Mouse (Mus musculus) G1E (cell line): Measurements from ENCODE around the gene Gm17581. TPM values are rescaled to one million over a fixed set of nuclear protein-coding genes. Genes with fewer than 3 reads are reported as not detected.

Experiments used
- ATAC-seq: 2 replicates; pipeline ENCODE4 v1.8.0; 2016; ENCODE audit warnings: mild to moderate bottlenecking; ENCODE audit not compliant: insufficient number of reproducible peaks, poor library complexity, low FRiP score, severe bottlenecking; ENCODE audit errors: extremely low read depth
- DNase-seq: peaks from one replicate; pipeline ENCODE4 v3.0.0; 2012; ENCODE audit warnings: low spot score
- H3K27me3 ChIP-seq: 2 replicates; pipeline ENCODE4 v1.6.1; 2012; ENCODE audit warnings: mild to moderate bottlenecking, low read length, inconsistent platforms; ENCODE audit not compliant: insufficient read depth
- H3K36me3 ChIP-seq: replicated peaks from 2 replicates; pipeline ENCODE3; 2012; ENCODE audit warnings: mild to moderate bottlenecking, inconsistent platforms
- H3K4me1 ChIP-seq: 2 replicates; pipeline ENCODE4 v1.6.1; 2012; ENCODE audit warnings: low read depth, low read length, inconsistent platforms, mixed read lengths; ENCODE audit not compliant: insufficient read depth
- H3K4me3 ChIP-seq: 2 replicates; pipeline ENCODE4 v1.5.1; 2012; ENCODE audit warnings: low read depth, mild to moderate bottlenecking, inconsistent platforms, low read length, moderate library complexity, mixed read lengths
- H3K9me3 ChIP-seq: replicated peaks from 2 replicates; pipeline ENCODE4 v1.6.1; 2012; ENCODE audit warnings: inconsistent platforms
- CTCF ChIP-seq: IDR thresholded peaks from 2 replicates; pipeline ENCODE4 v1.5.1; 2012; ENCODE audit warnings: low read depth, low read length, inconsistent platforms, mixed read lengths
- GATA1 ChIP-seq: IDR thresholded peaks from 2 replicates; pipeline ENCODE4 v1.6.1; 2012; ENCODE audit warnings: borderline replicate concordance, low read length, inconsistent platforms, mixed read lengths
- GATA2 ChIP-seq: IDR thresholded peaks from 2 replicates; pipeline ENCODE4 v1.6.1; 2012; ENCODE audit warnings: low read depth, low read length, inconsistent platforms, borderline replicate concordance
- POLR2AphosphoS5 ChIP-seq: IDR thresholded peaks from 2 replicates; pipeline ENCODE4 v1.6.1; 2012; ENCODE audit warnings: low read depth, low read length, inconsistent platforms; ENCODE audit not compliant: insufficient replicate concordance
- TAL1 ChIP-seq: conservative IDR thresholded peaks from 2 replicates; pipeline ENCODE4 v1.6.1; 2012; ENCODE audit warnings: low read depth, low read length, inconsistent platforms, mixed read lengths
- polyA plus RNA-seq: library from polyadenylated mRNA; stranded (reverse); fragments of >175 nt; gene quantifications from 2 replicates; pipeline ENCODE4 v1.2.3, GENCODE M21; 2012
- total RNA-seq, 2 experiments: library from RNA; stranded (forward) in 1 of 2; stranded (reverse) in 1 of 2; fragments of 200-1000 nt in 1 of 2; fragments of >200 nt in 1 of 2; fragmentation: Nextera tagmentation in 1 of 2; gene quantifications; 2 replicates each; pipeline ENCODE4 v1.2.3; 2014 to 2017

Gene Gm17581
- total and polyA plus RNA-seq, 3 experiments, result not detected

DNA sequence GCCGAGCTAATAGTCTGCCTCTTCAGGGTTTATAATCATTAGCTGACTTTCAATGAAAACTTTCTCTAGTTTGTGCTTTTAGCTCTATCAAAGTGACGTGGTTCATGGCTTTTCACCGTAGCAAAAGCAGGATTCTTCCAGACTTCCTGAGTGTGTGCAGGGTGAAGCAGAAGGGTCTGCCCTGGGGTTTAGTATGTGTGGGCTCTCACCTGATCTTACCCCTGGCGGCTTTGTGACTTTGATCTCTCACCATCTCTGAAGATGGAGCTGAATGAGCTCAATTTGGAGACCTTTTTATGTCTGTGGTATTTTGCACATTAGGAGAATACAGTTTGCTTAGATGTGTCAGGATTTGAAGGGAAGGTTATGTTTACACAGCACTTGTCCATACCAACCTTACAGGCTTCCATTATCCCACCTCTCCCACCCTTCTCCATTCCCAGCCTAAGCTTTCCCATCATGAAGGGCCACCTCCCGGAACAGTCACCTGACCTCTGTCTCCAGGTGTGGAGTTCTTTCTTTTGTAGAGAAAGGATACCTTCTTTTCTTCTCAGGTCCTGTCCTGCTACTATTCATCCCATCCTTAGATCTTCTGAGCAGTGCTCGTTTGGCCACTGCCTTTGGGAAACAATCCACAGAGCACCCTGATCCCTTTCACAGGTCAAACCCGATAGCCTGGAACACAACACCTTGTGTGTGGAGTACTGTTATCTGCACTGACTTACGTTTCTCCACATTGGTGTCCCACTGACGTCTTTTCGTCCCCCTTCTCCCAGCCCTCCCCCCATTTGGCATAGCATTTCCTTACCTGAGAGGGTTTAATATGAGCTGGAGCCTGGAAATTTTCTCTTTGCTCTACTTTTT, 41.4 kb upstream of the Gm17581 start:
- Histone ChIP-seq H3K4me1 (peaks cover 7% of the 10 kb centered on the region), H3K9me3 (0 out of 2 replicates have a peak, but pooled peaks cover 3% of the 10 kb centered on the region), H3K36me3 (no peaks in the 10 kb centered on the region), H3K4me3 (no peak overlapping the region), H3K27me3 (peaks cover 40% of the 10 kb centered on the region)
- ATAC-seq, result no peak
- TF ChIP-seq GATA2, result no peak
- TF ChIP-seq TAL1, result no peak
- no peak for TF ChIP-seq CTCF
- TF ChIP-seq POLR2AphosphoS5, result no peak
- no peak for TF ChIP-seq GATA1
- DNase-seq, result no peak

DNA sequence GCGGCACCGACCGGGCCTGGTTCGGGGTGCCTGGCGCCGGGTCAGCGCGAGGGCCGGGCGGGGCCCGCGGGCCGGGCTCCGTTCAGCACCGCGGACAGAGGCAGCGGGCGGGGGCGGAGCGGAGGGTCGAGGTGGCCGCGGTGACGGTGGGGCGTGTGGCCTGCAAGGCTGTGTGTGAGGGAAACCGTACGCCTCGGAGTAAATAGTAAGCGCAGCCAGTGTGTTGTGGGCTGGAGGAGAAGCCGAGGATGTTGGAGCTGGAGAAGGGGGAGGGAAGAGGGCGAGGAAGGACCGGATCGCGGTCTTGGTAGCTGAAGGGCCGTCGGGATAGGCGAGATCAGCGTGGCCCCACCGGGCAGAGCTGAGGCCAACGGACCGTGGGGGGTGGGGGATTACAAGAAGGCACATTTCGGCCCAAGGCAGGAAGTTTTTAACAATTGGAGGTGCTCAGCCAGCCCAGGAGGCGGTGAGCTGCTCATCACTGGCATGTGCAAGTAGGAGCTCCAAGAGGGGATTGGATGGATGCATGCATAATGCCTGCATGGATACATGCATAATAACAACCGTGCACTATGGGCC, 40.1 kb upstream of the Gm17581 start:
- peak; percentile 44 for DNase-seq
- Histone ChIP-seq H3K4me1 (peaks cover 7% of the 10 kb centered on the region), H3K4me3 (peak overlapping the region; percentile 49; the same call in 1 of the 2 replicates), H3K27me3 (peaks cover 42% of the 10 kb centered on the region), H3K9me3 (0 out of 2 replicates have a peak, but pooled peaks cover 3% of the 10 kb centered on the region), H3K36me3 (no peaks in the 10 kb centered on the region)
- no peak for ATAC-seq
- TF ChIP-seq GATA1, result no peak
- TF ChIP-seq POLR2AphosphoS5, result no peak
- no peak for TF ChIP-seq TAL1
- TF ChIP-seq GATA2, result no peak
- no peak for TF ChIP-seq CTCF

DNA sequence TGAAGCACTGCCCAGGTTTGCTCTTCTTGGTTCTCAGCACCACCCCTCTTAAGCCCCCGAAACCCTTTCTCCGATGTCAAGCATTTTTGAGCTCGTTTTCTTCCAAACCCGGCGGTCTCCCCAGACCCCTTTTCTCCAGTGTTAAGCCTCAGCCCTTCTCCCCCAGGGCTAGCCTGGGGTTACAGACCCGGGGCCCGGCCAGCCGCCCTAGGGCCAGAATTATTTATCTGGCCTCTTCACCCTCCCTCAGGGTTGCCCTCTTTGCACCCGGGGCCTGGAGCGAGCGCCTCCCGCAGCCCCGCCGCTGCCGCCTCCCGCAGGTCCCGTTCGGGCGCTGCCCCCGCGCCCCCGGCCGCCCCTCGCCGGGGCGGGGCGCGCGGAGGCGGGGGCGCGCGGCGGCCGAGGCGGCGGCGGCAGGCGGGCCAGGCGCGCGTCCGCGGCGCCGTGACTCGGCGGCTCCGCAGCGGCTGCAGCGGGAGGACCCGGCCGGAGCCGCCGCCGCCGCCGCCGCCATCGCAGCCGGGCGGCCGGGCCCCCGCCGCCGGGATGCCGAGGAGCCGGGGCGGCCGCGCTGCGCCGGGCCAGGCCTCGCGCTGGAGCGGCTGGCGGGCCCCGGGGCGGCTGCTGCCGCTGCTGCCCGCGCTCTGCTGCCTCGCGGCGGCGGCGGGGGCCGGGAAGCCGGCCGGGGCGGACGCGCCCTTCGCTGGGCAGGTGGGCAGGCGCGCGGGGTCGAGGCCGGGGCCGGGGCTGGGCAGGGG, 39.4 kb upstream of the Gm17581 start, which contains the start of gene Mmp24:
Gene Mmp24, plus strand, starts transcription at position 416 of the 758 bp plus-strand sequence.
- Histone ChIP-seq H3K36me3 (no peaks in the 10 kb centered on the region), H3K27me3 (peaks cover 39% of the 10 kb centered on the region), H3K9me3 (0 out of 2 replicates have a peak, but pooled peaks cover 3% of the 10 kb centered on the region), H3K4me3 (peak within 1 kb of the TSS; percentile 49; the same call in 1 of the 2 replicates), H3K4me1 (peaks cover 7% of the 10 kb centered on the region)
- ATAC-seq (no peak), DNase-seq (peak; percentile 19)
- no peak for TF ChIP-seq GATA2
- TF ChIP-seq POLR2AphosphoS5, result no peak
- no peak for TF ChIP-seq TAL1
- no peak for TF ChIP-seq CTCF
- TF ChIP-seq GATA1, result no peak

DNA sequence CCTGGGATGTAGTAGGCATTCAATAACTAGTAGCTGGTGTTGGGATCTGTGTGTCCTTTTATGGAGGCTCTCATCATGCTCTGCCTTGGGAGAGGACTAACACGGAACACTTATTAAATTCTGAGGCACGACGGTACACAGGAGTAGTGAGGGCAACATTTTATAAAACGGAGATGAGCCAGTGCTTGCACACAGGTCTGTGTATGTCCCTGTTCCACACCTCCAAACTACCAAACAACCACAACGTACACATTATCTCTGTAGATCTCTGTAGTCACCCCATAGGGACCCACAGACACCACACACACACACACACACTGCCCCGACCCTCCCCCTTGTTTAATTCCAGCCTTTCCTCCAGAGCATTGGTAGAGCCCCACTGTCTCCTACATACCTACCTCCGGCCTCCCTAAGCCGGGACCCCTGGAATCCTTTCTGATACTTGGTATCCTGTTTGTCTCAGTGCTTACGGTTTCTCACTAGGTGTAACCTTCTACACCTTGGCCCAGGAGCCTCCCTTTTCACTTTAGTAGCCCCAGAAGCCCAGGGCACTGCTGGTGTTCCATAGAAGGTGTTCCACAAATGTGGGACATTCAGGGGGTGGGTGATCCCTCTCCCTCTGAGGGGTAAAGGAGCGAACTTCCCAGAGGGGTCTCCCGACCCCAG, 38.7 kb upstream of the Gm17581 start:
- no peak for ATAC-seq
- 0 out of 2 replicates have a peak, but pooled peaks cover 3% of the 10 kb centered on the region for H3K9me3 ChIP-seq
- H3K4me3 ChIP-seq, result no peak overlapping the region
- no peaks in the 10 kb centered on the region for H3K36me3 ChIP-seq
- peaks cover 36% of the 10 kb centered on the region for H3K27me3 ChIP-seq
- peaks cover 7% of the 10 kb centered on the region for H3K4me1 ChIP-seq
- no peak for TF ChIP-seq GATA2
- no peak for DNase-seq

DNA sequence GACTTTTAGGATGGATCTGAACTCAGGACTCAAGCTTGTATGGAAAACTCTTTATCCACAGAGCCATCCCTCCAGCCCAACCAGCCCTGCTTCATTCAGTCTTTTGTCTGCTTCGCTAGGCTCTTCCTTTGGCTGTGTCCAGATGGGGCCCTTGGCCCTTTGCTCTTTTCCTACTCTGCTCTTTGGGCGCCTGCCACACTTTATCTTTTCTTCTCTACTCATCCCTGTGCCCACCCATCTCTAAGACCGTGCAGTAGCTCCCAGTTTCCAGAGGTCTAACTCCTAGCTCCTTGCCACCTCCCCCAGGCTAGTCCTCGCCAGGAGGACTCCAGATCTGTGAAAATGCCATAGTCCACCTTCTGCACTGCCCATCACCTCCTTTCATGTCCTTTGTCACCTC, 38.0 kb upstream of the Gm17581 start:
- H3K4me1 ChIP-seq, result peaks cover 7% of the 10 kb centered on the region; the same call in 1 of the 2 replicates
- H3K9me3 ChIP-seq, result 0 out of 2 replicates have a peak, but pooled peaks cover 3% of the 10 kb centered on the region
- DNase-seq, result no peak
- TF ChIP-seq GATA1 (no peak), CTCF (no peak), GATA2 (no peak), POLR2AphosphoS5 (no peak), TAL1 (no peak)
- H3K27me3 ChIP-seq, result peaks cover 33% of the 10 kb centered on the region
- no peaks in the 10 kb centered on the region for H3K36me3 ChIP-seq
- ATAC-seq, result no peak
- H3K4me3 ChIP-seq, result no peak overlapping the region
